Mouse (Mus musculus): Measurements from ENCODE around the gene Rnase12. TPM values are rescaled to one million over a fixed set of nuclear protein-coding genes. Genes with fewer than 3 reads are reported as not detected.

The Rnase12 gene
- polyA plus RNA-seq, 1 experiment from 2014 or later: 0.99 TPM

- peaks cover 9% of the 10 kb centered on the region for H3K4me1 ChIP-seq
- peak overlapping the region; percentile 80 for H3K4me2 ChIP-seq
- 56% methylated on average over 8 of the region's 8 CpGs for WGBS
- no peaks in the 10 kb centered on the region for H3K9me3 ChIP-seq
- H3K9ac ChIP-seq: peak overlapping the region; percentile 37; the same call in 1 of the 2 replicates
- no peaks in the 10 kb centered on the region for H3K27me3 ChIP-seq (replicated peaks)
- peak overlapping the region; percentile 39; the same call in 1 of the 2 replicates for H3K27ac ChIP-seq (replicated peaks)
- no peak for ATAC-seq (ENCODE audit: extremely low read depth, insufficient number of reproducible peaks, low FRiP score, low TSS enrichment)
- H3K36me3 ChIP-seq: no peaks in the 10 kb centered on the region
- peak overlapping the region; percentile 79 for H3K4me3 ChIP-seq
Measured at GRCm38 (mm10) chr14:51092073-51092620, 34.7 kb upstream of the Rnase12 start.

GRCm38 (mm10) chr14:51090921-51091900 is 33.8 kb upstream of the Rnase12 start, which contains the start of the genes Rnase4 and Ang:
TSS of gene Rnase4 (plus strand) at chr14:51091077.
TSS of gene Ang (plus strand) at chr14:51091150.
- ATAC-seq (ENCODE audit: extremely low read depth, insufficient number of reproducible peaks, low FRiP score, low TSS enrichment): no peak
- no peaks in the 10 kb centered on the region for H3K36me3 ChIP-seq
- peak within 1 kb of the TSS; percentile 93 for H3K27ac ChIP-seq (replicated peaks)
- H3K9me3 ChIP-seq: no peaks in the 10 kb centered on the region
- 8% methylated on average over 33 of the region's 33 CpGs for WGBS
- peak within 1 kb of the TSS; percentile 89 for H3K9ac ChIP-seq
- H3K4me1 ChIP-seq: peaks cover 12% of the 10 kb centered on the region
- H3K4me2 ChIP-seq: peak within 1 kb of the TSS; percentile 80
- no peaks in the 10 kb centered on the region for H3K27me3 ChIP-seq (replicated peaks)
- H3K4me3 ChIP-seq: peak within 1 kb of the TSS; percentile 79

- Histone ChIP-seq H3K9me3 (no peaks in the 10 kb centered on the region), H3K4me3 (peak overlapping the region; percentile 79), H3K4me1 (peaks cover 12% of the 10 kb centered on the region), H3K27ac (replicated peaks) (peak overlapping the region; percentile 93), H3K36me3 (no peaks in the 10 kb centered on the region), H3K27me3 (replicated peaks) (0 out of 2 replicates have a peak, but pooled peaks cover under 1% of the 10 kb centered on the region), H3K9ac (peak overlapping the region; percentile 89), H3K4me2 (peak overlapping the region; percentile 80)
- 0 out of 2 replicates have a peak, but pooled peaks have one; percentile 8 for ATAC-seq (ENCODE audit: extremely low read depth, insufficient number of reproducible peaks, low FRiP score, low TSS enrichment)
- WGBS: under 1% methylated on average over 27 of the region's 27 CpGs
Measured at GRCm38 (mm10) chr14:51090077-51090781, 32.8 kb upstream of the Rnase12 start.

- Histone ChIP-seq H3K27ac (replicated peaks) (peak overlapping the region; percentile 93), H3K36me3 (no peaks in the 10 kb centered on the region), H3K4me1 (peaks cover 12% of the 10 kb centered on the region), H3K27me3 (replicated peaks) (0 out of 2 replicates have a peak, but pooled peaks cover 5% of the 10 kb centered on the region), H3K9ac (peak overlapping the region; percentile 89), H3K4me2 (peak overlapping the region; percentile 80), H3K9me3 (no peaks in the 10 kb centered on the region), H3K4me3 (peak overlapping the region; percentile 79)
- WGBS: 0% methylated on average over 15 of the region's 15 CpGs
- ATAC-seq (ENCODE audit: extremely low read depth, insufficient number of reproducible peaks, low FRiP score, low TSS enrichment): no peak
Measured at GRCm38 (mm10) chr14:51089674-51090076, 32.2 kb upstream of the Rnase12 start.

GRCm38 (mm10) chr14:51088970-51089673 is 31.7 kb upstream of the Rnase12 start:
- ATAC-seq (ENCODE audit: extremely low read depth, insufficient number of reproducible peaks, low FRiP score, low TSS enrichment): peak; percentile 83
- H3K27ac ChIP-seq (replicated peaks): peak overlapping the region; percentile 93
- no peaks in the 10 kb centered on the region for H3K9me3 ChIP-seq
- peak overlapping the region; percentile 80 for H3K4me2 ChIP-seq
- H3K9ac ChIP-seq: peak overlapping the region; percentile 89
- H3K27me3 ChIP-seq (replicated peaks): peaks cover 8% of the 10 kb centered on the region; the same call in 1 of the 2 replicates
- peak overlapping the region; percentile 79 for H3K4me3 ChIP-seq
- H3K36me3 ChIP-seq: no peaks in the 10 kb centered on the region
- WGBS: under 1% methylated on average over 34 of the region's 34 CpGs
- H3K4me1 ChIP-seq: peaks cover 13% of the 10 kb centered on the region

- Histone ChIP-seq H3K27ac (replicated peaks) (peak overlapping the region; percentile 93), H3K9ac (peak overlapping the region; percentile 89), H3K4me3 (peak overlapping the region; percentile 79), H3K36me3 (no peaks in the 10 kb centered on the region), H3K4me1 (peaks cover 20% of the 10 kb centered on the region), H3K4me2 (peak overlapping the region; percentile 80), H3K27me3 (replicated peaks) (peaks cover 10% of the 10 kb centered on the region; the same call in 1 of the 2 replicates), H3K9me3 (no peaks in the 10 kb centered on the region)
- ATAC-seq (ENCODE audit: extremely low read depth, insufficient number of reproducible peaks, low FRiP score, low TSS enrichment): peak; percentile 40
- WGBS: under 1% methylated on average over 23 of the region's 23 CpGs
Measured at GRCm38 (mm10) chr14:51088166-51088969, 30.9 kb upstream of the Rnase12 start.

- no peak for ATAC-seq (ENCODE audit: extremely low read depth, insufficient number of reproducible peaks, low FRiP score, low TSS enrichment)
- H3K27ac ChIP-seq (replicated peaks): peak overlapping the region; percentile 93
- H3K27me3 ChIP-seq (replicated peaks): peaks cover 10% of the 10 kb centered on the region; the same call in 1 of the 2 replicates
- H3K4me2 ChIP-seq: peak overlapping the region; percentile 80
- H3K4me1 ChIP-seq: peaks cover 20% of the 10 kb centered on the region
- peak overlapping the region; percentile 89 for H3K9ac ChIP-seq
- H3K4me3 ChIP-seq: peak overlapping the region; percentile 79
- no peaks in the 10 kb centered on the region for H3K36me3 ChIP-seq
- H3K9me3 ChIP-seq: no peaks in the 10 kb centered on the region
- WGBS: 9% methylated on average over 9 of the region's 9 CpGs
Measured at GRCm38 (mm10) chr14:51087762-51088161, 30.3 kb upstream of the Rnase12 start.

GRCm38 (mm10) chr14:51085911-51086310 is 28.4 kb upstream of the Rnase12 start:
- Histone ChIP-seq H3K4me2 (no peak overlapping the region), H3K27me3 (replicated peaks) (peaks cover 13% of the 10 kb centered on the region; the same call in 1 of the 2 replicates), H3K4me3 (no peak overlapping the region), H3K9me3 (no peaks in the 10 kb centered on the region), H3K4me1 (peaks cover 11% of the 10 kb centered on the region; the same call in 1 of the 2 replicates), H3K27ac (replicated peaks) (no peak overlapping the region), H3K36me3 (no peaks in the 10 kb centered on the region), H3K9ac (no peak overlapping the region)
- 78% methylated on average over 4 of the region's 4 CpGs for WGBS
- no peak for ATAC-seq (ENCODE audit: extremely low read depth, insufficient number of reproducible peaks, low FRiP score, low TSS enrichment)

GRCm38 (mm10) chr14:51085086-51085485 is 27.6 kb upstream of the Rnase12 start:
- Histone ChIP-seq H3K4me2 (no peak overlapping the region), H3K4me3 (no peak overlapping the region), H3K9me3 (no peaks in the 10 kb centered on the region), H3K4me1 (peaks cover 11% of the 10 kb centered on the region; the same call in 1 of the 2 replicates), H3K36me3 (no peaks in the 10 kb centered on the region), H3K9ac (no peak overlapping the region), H3K27ac (replicated peaks) (no peak overlapping the region), H3K27me3 (replicated peaks) (peaks cover 19% of the 10 kb centered on the region; the same call in 1 of the 2 replicates)
- 81% methylated on average over 2 of the region's 2 CpGs for WGBS
- no peak for ATAC-seq (ENCODE audit: extremely low read depth, insufficient number of reproducible peaks, low FRiP score, low TSS enrichment)

All from heart, embryonic 13.5 days (tissue).